Mouse (Mus musculus): ENCODE data around the gene Pde11a. TPM values are rescaled to one million over a fixed set of nuclear protein-coding genes. Genes with fewer than 3 reads are reported as not detected.

Gene Pde11a
- total and polyA plus RNA-seq, 2 experiments from 2014 or later, result 0.58 to 1.0 TPM

- Histone ChIP-seq H3K9me3 (ENCODE audit: low read length) (no peaks in the 10 kb centered on the region), H3K4me3 (ENCODE audit: low read length) (no peak overlapping the region), H3K9ac (replicated peaks; ENCODE audit: low read length) (no peak overlapping the region), H3K27ac (no peak overlapping the region), H3K27me3 (ENCODE audit: insufficient read depth, low read length) (no peaks in the 10 kb centered on the region), H3K4me1 (ENCODE audit: insufficient read depth, low read length) (no peaks in the 10 kb centered on the region), H3K36me3 (ENCODE audit: insufficient read depth, low read length) (no peaks in the 10 kb centered on the region), H3K4me2 (ENCODE audit: low read depth, low read length) (no peak overlapping the region)
- TF ChIP-seq CTCF (IDR thresholded peaks at IDR 0.05; ENCODE audit: low read depth), result peak; percentile 73
- ATAC-seq, result no peak
- WGBS, result 49% methylated on average over 4 of the region's 4 CpGs
- peak; percentile 44 for DNase-seq (ENCODE audit: low spot score)
These were observed 271.4 kb downstream of the Pde11a start for GRCm38 (mm10) chr2:76067144-76067543.

GRCm38 (mm10) chr2:76065292-76065691, 273.3 kb downstream of the Pde11a start:
- no peak for DNase-seq (ENCODE audit: low spot score)
- no peak overlapping the region for H3K27ac ChIP-seq
- H3K9ac ChIP-seq (replicated peaks; ENCODE audit: low read length), result no peak overlapping the region
- ATAC-seq, result no peak
- 75% methylated on average over 7 of the region's 7 CpGs for WGBS
- no peak overlapping the region for H3K4me3 ChIP-seq (ENCODE audit: low read length)
- H3K4me1 ChIP-seq (ENCODE audit: insufficient read depth, low read length), result no peaks in the 10 kb centered on the region
- TF ChIP-seq CTCF (IDR thresholded peaks at IDR 0.05; ENCODE audit: low read depth), result no peak
- H3K27me3 ChIP-seq (ENCODE audit: insufficient read depth, low read length), result no peaks in the 10 kb centered on the region
- no peaks in the 10 kb centered on the region for H3K36me3 ChIP-seq (ENCODE audit: insufficient read depth, low read length)
- no peak overlapping the region for H3K4me2 ChIP-seq (ENCODE audit: low read depth, low read length)
- no peaks in the 10 kb centered on the region for H3K9me3 ChIP-seq (ENCODE audit: low read length)

- WGBS, result 63% methylated on average over 5 of the region's 5 CpGs
- no peaks in the 10 kb centered on the region for H3K4me1 ChIP-seq (ENCODE audit: insufficient read depth, low read length)
- TF ChIP-seq CTCF (IDR thresholded peaks at IDR 0.05; ENCODE audit: low read depth), result peak; percentile 67
- H3K27ac ChIP-seq, result no peak overlapping the region
- no peak overlapping the region for H3K4me3 ChIP-seq (ENCODE audit: low read length)
- H3K9me3 ChIP-seq (ENCODE audit: low read length), result no peaks in the 10 kb centered on the region
- ATAC-seq (peak; percentile 85), DNase-seq (ENCODE audit: low spot score) (peak; percentile 71)
- no peaks in the 10 kb centered on the region for H3K27me3 ChIP-seq (ENCODE audit: insufficient read depth, low read length)
- H3K36me3 ChIP-seq (ENCODE audit: insufficient read depth, low read length), result no peaks in the 10 kb centered on the region
- H3K4me2 ChIP-seq (ENCODE audit: low read depth, low read length), result no peak overlapping the region
- H3K9ac ChIP-seq (replicated peaks; ENCODE audit: low read length), result no peak overlapping the region
These were observed 274.5 kb downstream of the Pde11a start for GRCm38 (mm10) chr2:76064078-76064477.

GRCm38 (mm10) chr2:76060207-76060606, 278.4 kb downstream of the Pde11a start:
- Histone ChIP-seq H3K9ac (replicated peaks; ENCODE audit: low read length) (no peak overlapping the region), H3K4me3 (ENCODE audit: low read length) (no peak overlapping the region), H3K27me3 (ENCODE audit: insufficient read depth, low read length) (no peaks in the 10 kb centered on the region), H3K27ac (no peak overlapping the region), H3K4me2 (ENCODE audit: low read depth, low read length) (no peak overlapping the region), H3K36me3 (ENCODE audit: insufficient read depth, low read length) (no peaks in the 10 kb centered on the region), H3K9me3 (ENCODE audit: low read length) (no peaks in the 10 kb centered on the region), H3K4me1 (ENCODE audit: insufficient read depth, low read length) (no peaks in the 10 kb centered on the region)
- 82% methylated on average over 3 of the region's 3 CpGs for WGBS
- no peak for ATAC-seq
- no peak for DNase-seq (ENCODE audit: low spot score)
- TF ChIP-seq CTCF (IDR thresholded peaks at IDR 0.05; ENCODE audit: low read depth), result no peak

GRCm38 (mm10) chr2:76059595-76059994, 279.0 kb downstream of the Pde11a start:
- ATAC-seq, result no peak
- no peak for DNase-seq (ENCODE audit: low spot score)
- 63% methylated on average over 10 of the region's 10 CpGs for WGBS
- Histone ChIP-seq H3K4me2 (ENCODE audit: low read depth, low read length) (no peak overlapping the region), H3K4me1 (ENCODE audit: insufficient read depth, low read length) (no peaks in the 10 kb centered on the region), H3K27me3 (ENCODE audit: insufficient read depth, low read length) (no peaks in the 10 kb centered on the region), H3K9ac (replicated peaks; ENCODE audit: low read length) (no peak overlapping the region), H3K9me3 (ENCODE audit: low read length) (no peaks in the 10 kb centered on the region), H3K4me3 (ENCODE audit: low read length) (no peak overlapping the region), H3K36me3 (ENCODE audit: insufficient read depth, low read length) (no peaks in the 10 kb centered on the region), H3K27ac (no peak overlapping the region)
- TF ChIP-seq CTCF (IDR thresholded peaks at IDR 0.05; ENCODE audit: low read depth), result no peak

- ATAC-seq (no peak), DNase-seq (ENCODE audit: low spot score) (no peak)
- no peaks in the 10 kb centered on the region for H3K9me3 ChIP-seq (ENCODE audit: low read length)
- H3K36me3 ChIP-seq (ENCODE audit: insufficient read depth, low read length), result no peaks in the 10 kb centered on the region
- no peak overlapping the region for H3K4me2 ChIP-seq (ENCODE audit: low read depth, low read length)
- no peaks in the 10 kb centered on the region for H3K27me3 ChIP-seq (ENCODE audit: insufficient read depth, low read length)
- no peaks in the 10 kb centered on the region for H3K4me1 ChIP-seq (ENCODE audit: insufficient read depth, low read length)
- WGBS, result 39% methylated on average over 13 of the region's 13 CpGs
- no peak overlapping the region for H3K9ac ChIP-seq (replicated peaks; ENCODE audit: low read length)
- H3K4me3 ChIP-seq (ENCODE audit: low read length), result no peak overlapping the region
- no peak overlapping the region for H3K27ac ChIP-seq
- no peak for TF ChIP-seq CTCF (IDR thresholded peaks at IDR 0.05; ENCODE audit: low read depth)
These were observed 279.7 kb downstream of the Pde11a start for GRCm38 (mm10) chr2:76058661-76059467.

- 87% methylated on average over 7 of the region's 7 CpGs for WGBS
- Histone ChIP-seq H3K36me3 (ENCODE audit: insufficient read depth, low read length) (no peaks in the 10 kb centered on the region), H3K9me3 (ENCODE audit: low read length) (no peaks in the 10 kb centered on the region), H3K4me2 (ENCODE audit: low read depth, low read length) (no peak overlapping the region), H3K9ac (replicated peaks; ENCODE audit: low read length) (no peak overlapping the region), H3K27me3 (ENCODE audit: insufficient read depth, low read length) (no peaks in the 10 kb centered on the region), H3K4me1 (ENCODE audit: insufficient read depth, low read length) (no peaks in the 10 kb centered on the region), H3K27ac (no peak overlapping the region), H3K4me3 (ENCODE audit: low read length) (no peak overlapping the region)
- no peak for ATAC-seq
- no peak for TF ChIP-seq CTCF (IDR thresholded peaks at IDR 0.05; ENCODE audit: low read depth)
- DNase-seq (ENCODE audit: low spot score), result no peak
These were observed 281.0 kb downstream of the Pde11a start for GRCm38 (mm10) chr2:76057555-76057954.
